Comparison of ENCODE assay signal across 13 mouse cellular contexts in the genomic region with DNA sequence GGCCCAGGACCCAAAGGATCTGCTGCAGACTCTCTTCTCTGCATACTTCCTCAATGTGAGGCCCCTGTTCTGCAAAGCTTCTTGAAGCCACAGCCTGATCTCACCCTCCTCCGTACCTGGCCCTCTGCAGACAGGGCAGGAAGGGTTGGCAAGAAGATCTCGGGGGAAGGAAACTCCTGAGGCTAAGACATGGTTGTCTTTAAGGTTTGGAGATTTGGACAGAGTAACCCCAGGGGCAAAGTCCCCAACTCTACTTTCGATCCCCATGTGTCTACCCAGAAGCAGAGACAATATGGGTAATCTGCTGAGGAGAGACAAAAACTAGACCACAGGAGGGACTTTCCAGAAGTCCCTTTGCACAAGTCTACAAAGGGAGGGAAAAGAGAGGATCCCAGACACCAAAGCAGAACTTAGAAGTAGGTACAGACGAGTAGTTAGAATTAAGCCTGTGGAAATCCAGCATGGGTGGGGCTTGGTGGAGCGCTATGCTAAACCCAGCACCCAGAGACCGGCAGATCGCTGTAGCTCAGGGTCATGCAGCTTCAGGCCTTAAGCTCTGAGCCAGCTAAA. TPM values are rescaled to one million over a fixed set of nuclear protein-coding genes. Genes with fewer than 3 reads are reported as not detected.
DNase-seq lines count a peak whose midpoint lies in the region; ATAC-seq and TF ChIP-seq lines count a peak whose summit lies in the region.
"Had no signal": no experiment of that assay in that cellular context is flagged by ENCODE, and none has a peak within 500 bp of the region (broad histone marks: within the 10 kb centered on the region; RNA-seq: fewer than 3 reads in every experiment).

No protein-coding gene starts in this region.

- no peaks in the 10 kb centered on the region for H3K36me3 ChIP-seq in liver, embryonic 11.5 days (ENCODE audit: control insufficient read depth, insufficient read depth, low read length)
- no peaks in the 10 kb centered on the region for H3K36me3 ChIP-seq in E14TG2a.4 (ENCODE audit: insufficient read depth, low read length)
- no peaks in the 10 kb centered on the region for H3K36me3 ChIP-seq in forebrain, embryonic 15.5 days
- H3K36me3 ChIP-seq: hindbrain, embryonic 15.5 days had no signal

- H3K9ac ChIP-seq in liver, embryonic 11.5 days (ENCODE audit: low read depth, low read length), result no peak overlapping the region; the same call in 1 of the 2 replicates
- H3K9ac ChIP-seq in forebrain, embryonic 15.5 days (replicated peaks), result no peak overlapping the region
- H3K9ac ChIP-seq: forebrain, postnatal 0 days; hindbrain, embryonic 15.5 days had no signal

- WGBS in liver, embryonic 11.5 days, result 60% methylated on average over 7 of the region's 7 CpGs
- 80% methylated on average over 7 of the region's 7 CpGs for WGBS in forebrain, embryonic 15.5 days

- ATAC-seq in liver, embryonic 11.5 days (replicated peaks; ENCODE audit: low FRiP score), result no peak
- ATAC-seq in forebrain, embryonic 15.5 days (replicated peaks), result no peak
- ATAC-seq: forebrain, postnatal 0 days had no signal

- peak overlapping the region; percentile 14; the same call in 1 of the 2 replicates for H3K4me2 ChIP-seq in liver, embryonic 11.5 days
- H3K4me2 ChIP-seq in forebrain, embryonic 15.5 days (replicated peaks), result no peak overlapping the region
- H3K4me2 ChIP-seq: hindbrain, embryonic 15.5 days had no signal

- no peak overlapping the region for H3K4me3 ChIP-seq in liver, embryonic 11.5 days (ENCODE audit: low read depth, low read length)
- H3K4me3 ChIP-seq in E14TG2a.4 (replicated peaks; ENCODE audit: low read length), result peak overlapping the region; percentile 29; the same call in 1 of the 2 replicates
- H3K4me3 ChIP-seq in forebrain, embryonic 15.5 days, result no peak overlapping the region
- H3K4me3 ChIP-seq: hindbrain, embryonic 15.5 days had no signal

- DNase-seq in liver, embryonic 11.5 days (ENCODE audit: low spot score), result no peak
- DNase-seq in liver, result no peak
- DNase-seq in induced T-regulatory cell, adult 2 months (ENCODE audit: low read depth), result peak; percentile 91
- peak; percentile 29 to 50 for DNase-seq in natural killer cell, adult 2 months (ENCODE audit: low spot score in 2 of 2)
- DNase-seq in ovary, postnatal 10 days (ENCODE audit: low spot score), result no peak
- no peak for DNase-seq in spleen, postnatal 14 days (ENCODE audit: low spot score in 2 of 2)
- DNase-seq: cerebellum, adult 2 months; forebrain, postnatal 0 days; layer of hippocampus, postnatal 36 days; right cerebral cortex, postnatal 4 days had no signal

- H3K4me1 ChIP-seq in liver, embryonic 11.5 days (replicated peaks; ENCODE audit: control insufficient read depth, insufficient read depth, low read length), result peaks cover 44% of the 10 kb centered on the region
- H3K4me1 ChIP-seq in E14TG2a.4 (replicated peaks; ENCODE audit: low read depth, low read length), result peaks cover 75% of the 10 kb centered on the region
- H3K4me1 ChIP-seq in forebrain, embryonic 15.5 days, result peaks cover 35% of the 10 kb centered on the region

- no peak overlapping the region for H3K27ac ChIP-seq in liver, embryonic 11.5 days (ENCODE audit: low read depth, low read length)
- no peak overlapping the region for H3K27ac ChIP-seq in forebrain, embryonic 15.5 days (replicated peaks)
- H3K27ac ChIP-seq: hindbrain, embryonic 15.5 days had no signal

- no peaks in the 10 kb centered on the region for H3K27me3 ChIP-seq in liver, embryonic 11.5 days (replicated peaks; ENCODE audit: control insufficient read depth, insufficient read depth, low read length)
- 0 out of 2 replicates have a peak, but pooled peaks cover 8% of the 10 kb centered on the region for H3K27me3 ChIP-seq in E14TG2a.4 (ENCODE audit: insufficient read depth, low read length)
- H3K27me3 ChIP-seq in forebrain, embryonic 15.5 days, result no peaks in the 10 kb centered on the region
- H3K27me3 ChIP-seq: hindbrain, embryonic 15.5 days had no signal

- TF ChIP-seq CTCF in E14TG2a.4 (conservative IDR thresholded peaks at IDR 0.05; ENCODE audit: low read length), result no peak

- no peaks in the 10 kb centered on the region for H3K9me3 ChIP-seq in liver, embryonic 11.5 days (ENCODE audit: control insufficient read depth, low read length)
- no peaks in the 10 kb centered on the region for H3K9me3 ChIP-seq in E14TG2a.4 (ENCODE audit: low read length)
- H3K9me3 ChIP-seq in forebrain, embryonic 15.5 days, result no peaks in the 10 kb centered on the region
- H3K9me3 ChIP-seq: hindbrain, embryonic 15.5 days had no signal

RNA-seq across cellular contexts. Expression of a gene that starts 3.9 kb away (rescaled TPM):
- polyA plus RNA-seq in liver, embryonic 11.5 days (2014; fragmentation: Nextera tagmentation; extraction: Ambion mirVana), result 155 and 157 TPM in 2 replicates
- polyA plus RNA-seq in forebrain, embryonic 15.5 days (2015; fragmentation: Nextera tagmentation; extraction: Ambion mirVana), result 23.4 and 27.5 TPM in 2 replicates

RNA-seq across cellular contexts. Expression of a gene that starts 18.6 kb away (rescaled TPM):
- polyA plus RNA-seq in liver, embryonic 11.5 days (2014; fragmentation: Nextera tagmentation; extraction: Ambion mirVana), result 9.4 and 10.2 TPM in 2 replicates
- 50.6 and 55.6 TPM in 2 replicates for polyA plus RNA-seq in forebrain, embryonic 15.5 days (2015; fragmentation: Nextera tagmentation; extraction: Ambion mirVana)

RNA-seq across cellular contexts. Expression of a gene that starts 34.5 kb away (rescaled TPM):
- 1.1 and 1.2 TPM in 2 replicates for polyA plus RNA-seq in liver, embryonic 11.5 days (2014; fragmentation: Nextera tagmentation; extraction: Ambion mirVana)
- 0.15 and 0.28 TPM in 2 replicates for polyA plus RNA-seq in forebrain, embryonic 15.5 days (2015; fragmentation: Nextera tagmentation; extraction: Ambion mirVana)
- polyA plus RNA-seq: forebrain, postnatal 0 days had no signal

RNA-seq across cellular contexts. Expression of a gene that starts 39.2 kb away (rescaled TPM):
- 111 and 120 TPM in 2 replicates for polyA plus RNA-seq in liver, embryonic 11.5 days (2014; fragmentation: Nextera tagmentation; extraction: Ambion mirVana)
- 169 and 187 TPM in 2 replicates for polyA plus RNA-seq in forebrain, embryonic 15.5 days (2015; fragmentation: Nextera tagmentation; extraction: Ambion mirVana)

RNA-seq across cellular contexts. Expression of a gene that starts 39.9 kb away (rescaled TPM):
- 65.8 and 67.7 TPM in 2 replicates for polyA plus RNA-seq in liver, embryonic 11.5 days (2014; fragmentation: Nextera tagmentation; extraction: Ambion mirVana)
- 45.8 and 47.6 TPM in 2 replicates for polyA plus RNA-seq in forebrain, embryonic 15.5 days (2015; fragmentation: Nextera tagmentation; extraction: Ambion mirVana)

Comparison
In these comparisons a context has a peak if more than half of its experiments do, and no peak if none do; other contexts are left out.
1. DNase-seq: peak in induced T-regulatory cell, adult 2 months (single experiment) and natural killer cell, adult 2 months (2 of 2); none in liver, embryonic 11.5 days (single experiment), liver (single experiment), ovary, postnatal 10 days (single experiment) and spleen, postnatal 14 days (0 of 2).